Mouse (Mus musculus) gastrocnemius, postnatal 10 days (tissue): Measurements from ENCODE around the gene Tal1. TPM values are rescaled to one million over a fixed set of nuclear protein-coding genes. Genes with fewer than 3 reads are reported as not detected.
A peak's percentile ranks its signal among the peaks of the same experiment; 100 is the strongest.

Source experiments
- DNase-seq: peaks from one replicate; pipeline ENCODE4 v3.0.0; 2021; ENCODE audit warnings: mixed read lengths
- total RNA-seq, 2 experiments: library from RNA; stranded (reverse); gene quantifications; 2 replicates each; pipeline ENCODE4 v1.2.3; 2021

Gene Tal1
- total RNA-seq, 2 experiments from 2014 or later = 2.0 to 3.7 TPM

DNA sequence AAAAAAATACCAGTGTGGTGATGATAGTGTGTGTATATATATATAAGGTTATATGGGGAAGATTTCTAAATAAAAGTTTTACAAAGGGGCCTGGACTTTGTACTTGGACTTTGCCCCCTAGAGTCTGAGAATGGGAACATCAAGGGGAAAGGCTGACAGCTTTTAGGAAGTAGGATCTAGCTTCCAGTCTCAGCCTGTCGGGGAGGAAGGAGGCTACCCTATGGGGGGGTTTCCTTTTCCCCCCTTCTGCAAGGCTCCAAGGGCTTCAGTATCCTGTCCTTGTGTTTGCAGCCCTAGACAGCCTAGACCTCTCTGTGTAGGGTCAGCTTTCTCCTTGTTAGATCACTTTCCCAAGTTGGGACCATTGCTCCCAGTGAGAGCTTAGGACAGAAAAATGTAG lies 15.4 kb downstream of the Tal1 start:
- DNase-seq = no peak

DNA sequence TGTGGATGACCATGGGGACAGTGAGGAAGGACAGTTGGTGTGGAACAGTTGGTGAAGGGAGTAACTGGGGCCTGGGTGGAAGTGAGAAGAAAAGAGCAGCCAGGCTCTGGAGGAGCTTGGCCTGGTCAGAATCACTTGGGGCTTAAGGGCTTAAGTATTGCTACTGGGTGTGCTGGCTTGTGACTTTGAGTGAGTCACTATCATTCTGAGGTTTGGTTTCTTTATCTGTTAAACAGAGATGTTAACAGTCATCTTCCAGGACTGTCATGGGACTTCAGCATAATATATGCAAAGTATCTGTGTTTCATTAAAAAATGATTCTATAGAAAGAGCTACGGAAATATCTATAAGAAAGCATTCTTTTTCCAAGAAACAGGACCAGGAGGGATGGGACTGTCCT lies 18.6 kb downstream of the Tal1 start:
- DNase-seq = no peak

DNA sequence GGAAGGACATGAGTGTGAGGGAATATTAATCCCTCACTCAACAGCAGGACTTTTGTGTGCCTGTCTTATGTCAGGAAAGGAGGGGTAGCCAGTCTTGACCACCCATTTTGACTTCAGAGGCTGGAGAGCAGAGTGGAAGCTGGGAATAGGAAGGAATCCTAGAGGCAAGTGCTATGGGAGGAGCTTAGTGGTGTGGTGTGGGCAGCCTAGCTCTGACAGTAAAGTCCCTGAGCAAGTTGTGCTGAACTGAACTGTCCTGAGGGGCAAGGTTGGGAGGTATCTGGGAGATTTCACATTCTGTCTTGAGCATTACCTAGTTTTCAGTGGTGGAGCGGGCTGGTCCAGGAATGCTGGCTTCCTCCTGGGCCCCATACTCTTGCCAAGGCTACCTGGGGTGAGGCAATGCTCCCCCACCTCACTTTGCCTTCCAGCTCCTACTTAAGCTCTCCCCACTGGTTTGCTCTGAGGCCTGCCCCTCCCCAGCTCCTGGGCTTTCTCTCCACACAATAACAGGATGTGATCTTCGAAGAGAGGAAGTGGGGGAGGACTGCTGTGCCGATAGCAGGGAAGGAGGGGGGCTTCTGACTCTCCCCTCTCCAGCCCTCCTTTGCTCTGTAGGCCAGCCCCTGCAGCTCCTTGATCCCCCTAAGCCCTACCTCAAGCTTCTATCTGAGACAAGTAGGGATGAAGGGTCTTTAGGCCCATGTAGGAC lies 19.1 kb downstream of the Tal1 start:
- no peak for DNase-seq

DNA sequence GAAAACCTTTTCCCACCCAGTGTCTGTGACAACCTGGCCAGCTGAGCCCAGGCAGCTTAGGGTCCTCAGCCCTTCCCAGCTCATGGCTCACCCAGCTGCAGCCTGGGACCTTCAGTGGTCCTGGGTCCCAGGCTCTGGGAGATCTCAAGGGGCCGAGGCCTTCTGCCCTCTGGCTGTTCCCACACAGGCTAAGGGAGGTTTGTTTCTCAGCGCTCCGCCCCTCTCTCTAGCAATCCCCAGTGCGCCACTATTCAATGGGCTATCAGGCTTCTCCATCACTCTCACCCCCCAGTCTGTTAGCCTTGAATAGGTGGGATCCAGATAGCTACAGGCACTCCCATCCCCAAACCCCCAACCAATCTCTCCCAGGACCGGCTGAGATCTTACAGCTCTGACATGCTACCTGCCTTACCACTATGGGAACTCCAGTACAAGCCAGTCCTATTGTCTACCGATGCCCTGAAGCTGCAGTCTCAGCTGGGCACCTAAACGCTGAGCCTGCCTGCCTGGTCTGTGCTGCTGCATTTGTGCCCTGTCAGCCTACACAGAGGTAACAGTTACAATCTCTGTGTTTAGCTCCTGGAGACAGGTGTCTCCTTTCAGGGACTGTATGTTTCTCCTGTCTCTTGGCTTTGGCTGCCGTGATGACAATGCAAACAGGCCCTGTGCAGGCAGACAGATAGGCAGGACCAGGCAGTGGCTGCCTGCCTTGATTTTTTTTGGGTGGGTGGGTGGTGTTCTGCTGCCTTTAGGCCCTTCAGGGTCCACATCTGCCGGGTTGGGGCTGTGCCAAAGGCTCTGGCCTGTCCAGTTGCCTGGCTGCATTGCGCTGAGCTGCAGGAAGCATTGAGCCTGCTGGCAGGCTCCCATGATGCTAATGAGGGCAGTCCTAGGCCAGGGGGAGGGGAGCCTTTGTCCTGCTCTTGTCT lies 22.9 kb downstream of the Tal1 start:
- DNase-seq = peak; percentile 37

DNA sequence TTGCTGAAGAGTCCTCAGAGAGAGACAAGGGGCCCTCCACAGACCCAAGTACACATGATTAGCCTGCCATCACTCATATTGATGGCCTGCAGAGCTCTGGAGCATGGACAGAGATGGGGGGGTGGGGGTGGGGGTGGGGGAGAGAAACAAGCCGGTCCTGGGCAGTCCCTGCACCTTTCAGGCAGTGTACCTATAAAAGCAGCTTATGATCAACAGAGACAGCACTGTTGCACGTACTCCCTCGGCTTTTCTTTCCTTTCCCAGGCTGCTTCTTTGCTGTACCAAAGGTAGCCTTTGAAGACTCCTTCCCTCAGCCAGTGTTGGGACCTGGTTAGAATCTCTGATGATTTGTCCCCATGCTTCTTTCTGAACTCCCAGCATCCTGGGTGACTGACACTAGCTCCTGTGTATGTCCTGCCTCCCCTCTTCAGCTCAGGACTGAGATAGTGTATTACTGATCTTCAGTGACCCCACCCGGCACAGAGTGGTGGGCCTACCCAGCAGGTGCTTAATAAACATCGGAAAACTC lies 23.7 kb downstream of the Tal1 start:
- no peak for DNase-seq

DNA sequence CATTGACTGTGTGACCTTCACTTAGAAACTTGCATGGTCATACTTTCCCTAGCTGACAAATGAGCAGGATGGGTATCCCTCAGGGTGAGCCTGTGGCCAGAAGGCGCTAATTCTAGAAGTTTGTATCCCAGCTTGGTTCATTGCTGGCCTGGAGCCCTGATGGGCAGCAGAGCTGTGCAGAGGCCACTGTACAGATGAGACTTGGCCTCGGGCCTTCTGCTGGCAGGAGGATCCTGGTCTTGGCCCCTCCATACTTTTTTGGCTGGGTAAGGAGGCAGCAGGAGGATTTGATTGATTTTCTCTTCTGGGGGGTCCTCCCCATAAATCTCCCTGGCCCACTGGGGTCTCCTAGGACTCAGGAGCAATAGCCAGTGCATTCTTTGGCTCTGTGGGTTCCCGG lies 26.8 kb downstream of the Tal1 start:
- no peak for DNase-seq

DNA sequence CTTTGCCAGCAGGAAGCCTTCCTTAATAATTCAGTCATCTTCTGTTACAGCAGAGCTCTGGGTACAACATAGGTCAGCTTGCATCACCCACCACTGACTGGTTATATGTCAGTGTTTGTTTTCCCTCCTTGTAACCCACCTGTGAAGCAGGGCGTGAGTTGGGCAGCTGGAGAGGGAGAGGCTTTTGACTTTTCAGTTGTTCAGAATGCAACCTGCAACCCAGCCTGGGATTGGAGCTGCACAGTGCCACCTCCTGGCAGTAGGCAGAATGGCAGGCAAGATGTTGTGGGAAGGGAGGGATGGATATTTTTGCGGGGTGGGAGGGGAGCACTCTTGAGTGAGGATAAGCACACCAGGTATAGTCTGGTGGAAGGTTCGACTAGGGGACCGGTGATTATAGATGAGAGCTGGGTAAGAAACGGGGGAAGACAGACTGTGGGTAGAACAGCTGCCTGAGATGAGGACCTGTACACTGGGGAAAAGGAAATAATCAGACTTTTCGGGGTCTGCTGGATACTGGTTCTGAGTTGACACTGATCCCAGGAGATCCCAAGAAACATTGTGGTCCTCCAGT lies 29.4 kb downstream of the Tal1 start:
- DNase-seq = peak; percentile 53

DNA sequence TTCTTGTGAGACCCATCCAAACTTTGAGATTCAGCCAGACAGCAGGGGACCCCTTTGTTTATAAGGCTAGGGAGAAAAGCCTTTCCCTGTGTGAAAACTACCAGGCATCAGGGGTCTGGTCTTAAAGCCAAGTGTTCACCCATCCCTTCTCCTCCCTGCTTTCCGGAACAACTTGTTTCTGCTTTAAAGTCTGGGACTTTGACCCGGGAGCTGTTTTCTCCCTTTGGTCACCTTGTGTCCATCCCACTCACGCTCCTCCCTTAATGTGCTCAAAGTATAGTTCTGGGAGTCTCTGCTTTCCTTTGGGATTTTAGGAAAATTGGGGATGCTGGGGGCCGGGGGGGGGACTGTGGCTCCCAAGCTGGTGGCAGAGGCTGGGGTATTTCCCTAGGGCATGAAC lies 30.0 kb downstream of the Tal1 start:
- DNase-seq = no peak

DNA sequence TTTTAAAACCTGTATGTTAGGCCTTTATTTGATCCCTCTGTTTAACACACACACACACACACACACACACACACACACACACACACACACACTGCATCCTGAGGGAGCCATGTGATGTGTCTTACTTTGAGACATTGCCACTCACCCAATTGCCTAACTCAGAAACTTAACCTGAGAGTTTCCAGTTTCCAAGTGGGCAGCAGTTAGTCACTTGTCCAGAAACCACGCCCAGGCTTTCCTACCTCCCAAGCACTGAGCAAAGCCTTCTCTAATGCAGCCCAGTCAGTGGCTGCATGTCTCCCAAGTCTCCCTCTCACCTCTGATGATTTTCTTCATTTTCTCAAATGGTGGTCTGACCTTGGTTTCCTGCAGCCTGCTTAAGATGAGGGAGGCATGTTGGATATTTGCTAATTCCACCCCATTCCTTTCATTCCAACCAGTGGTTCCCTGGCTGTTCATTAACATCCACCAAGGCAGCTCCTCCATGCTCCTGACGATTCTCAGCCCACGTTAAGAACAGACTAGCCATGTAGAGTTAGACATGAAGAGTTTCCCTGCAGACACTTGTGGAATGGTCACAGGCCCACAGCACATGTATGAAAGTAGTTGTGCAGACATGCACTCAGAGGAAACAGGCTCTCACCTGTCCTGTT lies 30.7 kb downstream of the Tal1 start:
- no peak for DNase-seq

DNA sequence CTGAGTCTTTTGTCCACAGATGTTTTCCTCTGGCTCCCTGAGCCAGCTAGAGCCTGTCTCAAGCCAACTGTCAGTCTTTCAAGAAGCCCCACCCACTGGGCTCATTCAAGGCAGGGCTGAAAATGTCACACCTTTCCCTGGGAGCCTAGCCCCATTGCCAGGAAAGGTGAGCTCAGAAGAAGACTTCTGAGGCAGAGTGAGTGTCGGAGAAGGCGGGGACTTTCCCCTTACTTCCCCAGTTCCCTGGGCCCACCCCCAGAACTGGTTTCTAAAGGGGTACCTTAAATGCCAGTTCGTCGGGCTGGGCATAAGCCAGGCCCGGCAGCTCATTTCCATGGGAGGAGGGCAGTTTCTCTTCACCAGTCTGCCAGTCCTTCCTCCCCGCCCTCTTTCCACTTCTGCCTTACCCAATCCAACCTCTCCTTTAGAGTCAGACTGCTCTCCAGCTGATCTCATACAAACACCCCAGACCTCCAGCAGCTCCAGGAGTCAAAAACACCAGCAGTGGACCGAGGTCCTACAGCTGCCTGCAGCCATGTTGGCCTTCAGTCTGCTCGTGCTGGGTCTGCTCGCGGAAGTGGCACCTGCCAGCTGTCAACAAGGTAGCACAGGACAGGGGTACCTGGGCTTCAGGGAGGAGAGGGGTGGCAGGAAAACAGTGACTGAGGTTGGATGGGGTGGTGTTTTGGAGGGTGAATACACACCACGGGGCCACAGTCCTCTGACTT lies 32.5 kb downstream of the Tal1 start, which contains the start of gene Pdzk1ip1:
Pdzk1ip1 (plus strand) TSS at position 98 of the 728 bp plus-strand sequence.
- DNase-seq = no peak

DNA sequence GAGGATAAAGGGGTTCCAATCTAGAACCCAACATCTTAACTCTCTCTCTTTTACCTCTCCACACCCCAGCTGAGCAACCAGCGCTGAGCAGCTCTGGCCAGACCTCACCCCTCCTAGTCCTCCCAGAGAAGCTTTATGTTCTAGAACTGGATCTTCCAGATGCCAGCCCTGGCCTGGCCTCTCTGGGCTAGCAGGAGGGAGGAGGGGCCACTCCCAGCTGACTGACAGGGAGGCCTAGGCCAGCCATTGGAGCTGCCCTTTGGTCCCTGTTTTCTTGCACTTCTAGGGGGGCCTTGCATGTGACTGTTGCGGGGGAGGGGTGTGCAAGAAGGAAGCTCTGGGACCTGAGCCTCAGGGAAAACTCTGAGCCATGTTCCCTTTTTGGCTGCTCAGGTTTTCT lies 34.4 kb downstream of the Tal1 start:
- DNase-seq = no peak

DNA sequence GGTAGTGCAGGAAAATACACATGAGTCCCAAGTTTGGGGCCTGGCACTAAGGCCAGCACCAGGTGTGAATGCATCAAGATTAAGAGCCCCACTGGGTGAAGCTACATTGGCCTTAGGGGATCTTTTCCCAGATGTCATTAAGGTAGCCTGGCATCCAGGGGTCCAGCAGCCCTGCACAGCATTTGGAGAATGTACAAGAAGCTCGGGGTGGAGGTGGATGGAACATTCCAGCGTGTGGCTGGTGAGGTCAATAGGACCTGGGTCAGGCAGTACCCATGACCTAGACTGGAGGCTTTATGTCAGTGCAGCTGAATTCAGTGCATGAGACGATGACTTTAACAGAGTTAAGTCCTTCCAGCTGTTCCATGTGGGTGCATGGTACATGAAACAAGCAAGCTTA lies 35.6 kb downstream of the Tal1 start:
- no peak for DNase-seq

DNA sequence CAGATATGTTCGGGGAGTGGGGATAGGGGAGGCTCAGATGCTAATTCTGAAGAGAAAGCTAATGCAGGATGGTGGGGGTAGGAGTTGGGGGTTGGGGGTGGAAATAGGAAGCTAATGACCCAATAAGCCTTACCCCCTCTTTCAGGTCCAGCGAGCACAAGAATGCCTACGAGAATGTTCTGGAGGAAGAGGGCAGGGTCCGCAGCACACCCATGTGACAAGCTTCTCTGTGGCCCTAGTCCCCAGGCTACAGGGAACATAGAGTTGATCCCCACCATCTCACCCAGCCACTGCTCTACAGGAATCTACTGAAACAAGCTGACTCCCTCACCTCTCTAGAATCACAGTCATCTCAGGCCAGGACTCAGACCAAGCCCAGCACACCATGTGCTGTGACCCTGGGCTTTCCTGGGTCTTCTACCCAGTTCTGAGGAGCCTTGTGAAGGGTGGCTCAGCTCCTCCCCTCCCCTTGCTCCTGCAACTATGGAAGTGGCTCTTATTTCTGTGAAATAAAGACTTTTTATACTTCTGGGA lies 37.2 kb downstream of the Tal1 start:
- DNase-seq = no peak

DNA sequence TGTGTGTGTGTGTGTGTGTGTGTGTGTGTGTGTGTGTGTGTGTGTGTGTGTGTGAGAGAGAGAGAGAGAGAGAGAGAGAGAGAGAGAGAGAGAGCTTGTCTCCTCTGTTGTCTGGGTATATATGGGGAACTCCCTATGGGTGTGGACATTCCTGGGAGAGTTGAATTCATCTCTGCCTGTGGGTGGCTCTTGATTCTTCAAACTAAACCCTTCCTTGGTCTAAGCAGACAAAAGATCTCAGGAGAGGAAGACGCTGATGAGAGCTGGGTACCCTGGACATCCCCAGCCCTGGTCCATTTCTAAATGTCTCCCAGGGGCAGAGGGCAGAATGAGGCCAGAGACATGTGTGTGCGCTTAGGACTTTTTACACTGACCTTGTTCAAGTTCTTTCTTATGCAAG lies 37.8 kb downstream of the Tal1 start:
- no peak for DNase-seq

DNA sequence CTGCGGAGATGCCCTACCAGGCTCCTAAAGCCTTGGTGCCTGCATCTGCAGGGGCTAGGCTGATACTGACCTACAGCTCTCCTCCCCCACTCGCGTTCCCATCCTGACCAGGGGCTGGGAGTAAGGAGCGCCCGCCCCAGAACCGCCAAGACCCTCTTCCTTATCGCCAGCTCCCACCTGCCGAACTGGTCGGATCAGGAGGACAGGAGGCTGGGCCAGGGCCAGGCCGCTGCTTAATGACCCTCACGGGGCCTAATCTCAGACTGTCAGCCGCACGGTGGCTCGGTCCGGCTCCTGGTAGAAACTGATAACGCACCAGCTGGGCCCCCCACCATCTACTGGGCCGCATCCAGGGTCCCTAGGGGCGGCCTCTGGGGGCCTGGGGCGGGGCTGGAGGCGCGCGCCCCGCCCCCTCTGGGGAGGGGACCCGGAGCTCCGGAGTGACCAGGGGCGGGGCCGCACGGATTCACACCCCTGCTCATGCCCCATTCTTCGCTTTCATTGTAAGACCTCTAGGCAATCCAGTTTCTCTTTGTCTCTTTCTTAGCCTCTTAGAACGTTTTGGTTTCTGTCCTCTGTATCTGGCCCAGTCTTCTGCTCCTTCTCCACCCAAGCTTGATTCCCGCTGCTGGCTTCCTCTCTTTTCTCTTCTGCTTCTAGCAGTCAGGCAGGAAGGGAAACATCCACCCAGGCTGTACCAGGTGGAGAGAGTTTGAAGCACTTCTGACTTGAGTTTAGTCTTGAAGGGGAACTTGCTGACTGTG lies 39.6 kb downstream of the Tal1 start:
- no peak for DNase-seq

DNA sequence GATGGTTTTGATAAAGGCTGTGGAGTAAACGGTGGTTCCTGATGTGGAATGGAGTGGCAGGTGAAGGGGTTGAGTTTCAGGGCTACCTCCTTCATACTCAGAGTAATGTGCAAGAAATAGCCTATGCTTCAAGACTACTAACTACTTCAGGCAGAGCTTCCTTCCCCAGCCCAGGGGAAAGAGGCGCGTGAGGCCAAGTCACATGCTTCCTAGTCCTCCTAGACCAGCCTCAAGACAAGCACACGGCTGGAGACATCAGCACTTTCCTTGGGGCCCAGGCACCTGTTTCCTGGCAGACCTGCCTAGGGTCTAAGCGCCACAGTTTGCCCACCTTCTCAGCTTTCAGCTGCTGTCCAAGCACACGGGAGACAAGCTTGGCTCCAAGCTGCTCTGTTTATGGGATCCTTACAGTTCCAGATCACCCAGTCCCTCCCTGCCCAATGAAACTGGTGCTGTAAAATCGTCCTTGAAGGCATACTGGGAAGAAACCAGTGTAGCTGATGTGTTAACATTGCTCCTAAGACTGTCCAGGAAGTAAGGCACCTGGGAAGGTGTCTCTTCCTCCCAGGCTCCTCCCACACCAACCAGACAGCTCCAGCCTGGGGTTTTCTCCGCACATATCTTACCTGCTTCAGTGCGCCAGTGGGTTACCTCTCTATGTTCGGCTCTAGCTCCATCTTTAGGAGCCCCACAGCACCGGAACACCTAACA lies 40.4 kb downstream of the Tal1 start:
- DNase-seq = no peak

DNA sequence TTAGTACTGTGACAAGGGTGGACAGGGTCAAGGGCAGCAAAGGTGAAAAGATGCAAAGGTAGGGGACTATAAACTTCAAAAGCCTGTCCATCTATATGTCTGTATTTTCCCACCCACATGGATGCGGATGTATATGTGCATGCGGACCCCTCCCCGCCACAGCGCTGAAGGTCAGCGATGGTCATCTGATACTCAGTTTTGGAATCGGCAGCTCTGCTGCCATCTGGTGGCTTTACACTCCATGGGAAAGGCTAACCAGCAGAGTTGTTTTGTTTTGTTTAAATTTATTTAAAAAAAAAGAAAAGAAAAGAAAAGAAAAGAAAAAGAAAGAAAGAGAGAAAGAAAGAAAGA lies 40.9 kb downstream of the Tal1 start:
- DNase-seq = no peak

DNA sequence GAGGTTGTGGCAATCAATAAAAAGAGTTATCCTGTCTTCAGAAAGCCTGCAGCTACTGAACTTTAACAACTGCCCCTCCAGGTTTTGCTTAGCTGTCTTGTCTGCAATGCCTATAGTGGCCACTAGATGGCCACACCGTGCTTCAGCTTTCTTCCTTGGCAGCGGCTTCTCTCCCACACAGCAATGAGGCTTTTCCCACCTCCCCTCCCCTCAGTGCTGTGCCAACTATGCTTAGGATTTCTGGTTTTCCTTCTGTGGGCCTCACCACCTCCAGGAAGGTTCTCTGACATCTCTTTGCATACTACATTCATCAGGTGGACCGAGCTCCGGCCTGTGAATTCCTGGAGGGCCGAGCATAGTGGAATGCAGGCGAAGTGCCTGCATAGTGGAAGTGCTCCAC lies 45.5 kb downstream of the Tal1 start:
- peak; percentile 48 for DNase-seq

DNA sequence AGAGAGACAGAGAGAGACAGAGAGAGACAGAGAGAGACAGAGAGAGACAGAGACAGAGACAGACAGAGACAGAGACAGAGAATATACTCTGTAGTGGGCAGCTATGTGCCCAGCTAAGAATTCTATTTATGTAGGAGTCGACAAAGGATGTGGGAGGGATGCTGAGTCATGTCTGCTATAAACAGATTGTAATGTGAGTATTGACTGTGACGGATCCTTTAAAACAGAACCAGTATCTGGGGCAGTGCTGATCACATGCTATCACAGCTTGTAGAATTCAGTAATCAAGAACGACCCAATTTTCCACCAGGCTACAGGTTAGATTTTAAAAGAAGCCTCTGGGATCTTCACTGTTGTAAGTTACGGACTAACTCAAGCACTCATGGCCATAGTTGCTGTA lies 47.3 kb downstream of the Tal1 start:
- DNase-seq = no peak

DNA sequence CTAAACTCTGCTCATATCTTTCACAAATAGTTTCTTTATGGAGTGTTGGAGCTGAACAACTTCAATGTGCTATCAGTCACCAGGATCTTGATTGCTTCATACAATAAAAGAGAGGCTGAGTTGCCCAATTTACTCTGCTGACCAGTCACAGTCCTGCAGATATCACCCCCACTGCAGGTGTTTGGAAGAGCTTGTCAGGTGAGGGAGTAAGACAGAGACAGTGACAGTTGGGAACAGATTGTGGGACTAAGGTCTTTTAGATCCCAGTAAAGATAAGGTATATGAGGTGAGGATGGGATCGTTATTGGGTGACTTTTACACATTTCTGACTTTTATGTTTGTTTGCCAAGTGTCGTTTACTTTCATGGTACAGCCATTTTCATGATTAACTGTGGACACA lies 54.9 kb downstream of the Tal1 start:
- DNase-seq = no peak
